ENCODE assay signal across 10 mouse cellular contexts in the genomic region with DNA sequence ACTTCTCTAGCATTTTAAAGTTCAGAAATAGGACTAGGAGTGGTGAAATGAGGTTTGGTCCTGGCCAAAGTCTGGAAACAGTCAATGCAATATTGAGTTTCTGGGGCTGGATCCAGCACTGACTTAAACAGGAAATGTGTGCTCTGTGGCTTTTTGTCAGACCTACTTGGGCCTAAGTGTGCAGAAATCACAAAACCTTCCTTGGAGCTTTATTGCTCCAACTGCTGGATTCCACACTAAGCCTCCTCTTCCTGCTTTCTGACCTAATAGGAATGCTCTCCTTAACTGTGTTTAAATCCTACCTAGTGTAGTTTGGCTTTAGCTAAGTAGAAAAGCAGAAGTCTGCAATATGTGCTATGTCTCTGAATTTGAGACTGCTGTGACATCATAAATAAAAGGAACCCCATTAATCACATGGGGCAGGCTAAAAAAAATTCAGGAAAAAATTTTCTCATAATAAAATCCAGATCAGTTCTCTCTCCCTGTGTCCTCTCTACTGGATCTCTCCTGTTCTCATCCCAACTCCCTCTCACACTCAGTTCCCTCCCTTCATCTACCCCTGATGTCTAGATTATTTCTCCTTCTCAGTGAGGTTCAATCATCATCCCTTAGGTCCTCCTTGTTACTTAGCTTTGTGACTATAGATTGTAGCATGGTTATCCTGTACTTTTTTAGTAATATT.
DNase-seq lines count a peak whose midpoint lies in the region; ATAC-seq and TF ChIP-seq lines count a peak whose summit lies in the region.
"Had no signal": no experiment of that assay in that cellular context is flagged by ENCODE, and none has a peak within 500 bp of the region (broad histone marks: within the 10 kb centered on the region; RNA-seq: fewer than 3 reads in every experiment).

No protein-coding gene starts in this region.

- peak in 1 of 2 experiments; percentile 33 for DNase-seq in heart, adult 2 months
- DNase-seq in adipocyte (ENCODE audit: low spot score) = peak; percentile 84
- DNase-seq in heart, adult 9 months (ENCODE audit: low spot score in 2 of 2) = peak; percentile 37 to 50
- DNase-seq in cerebellum, adult 2 months = no peak
- DNase-seq in thymus, adult 18-20 months = no peak

- intact Hi-C loops in heart, adult 2 months (cut with DNase I) = no loop called here

- H3K27ac ChIP-seq in heart, adult 2 months = peak overlapping the region; percentile 2; the same call in 1 of the 2 replicates
- H3K27ac ChIP-seq in heart, embryonic 11.5 days (ENCODE audit: low read depth, low read length) = no peak overlapping the region
- H3K27ac ChIP-seq in limb, embryonic 13.5 days = peak overlapping the region; percentile 78
- no peak overlapping the region for H3K27ac ChIP-seq in cerebellum, adult 2 months (ENCODE audit: insufficient read depth, low read length)
- H3K27ac ChIP-seq: hindbrain, postnatal 0 days had no signal

- no peaks in the 10 kb centered on the region for H3K27me3 ChIP-seq in heart, adult 2 months (ENCODE audit: control insufficient read depth, insufficient read depth, low read length)
- H3K27me3 ChIP-seq in heart, embryonic 11.5 days (ENCODE audit: control insufficient read depth, insufficient read depth, low read length) = no peaks in the 10 kb centered on the region
- H3K27me3 ChIP-seq in limb, embryonic 13.5 days = no peaks in the 10 kb centered on the region
- H3K27me3 ChIP-seq in cerebellum, adult 2 months (ENCODE audit: control insufficient read depth, insufficient read depth, low read length) = no peaks in the 10 kb centered on the region

- H3K4me1 ChIP-seq in heart, adult 2 months (ENCODE audit: control insufficient read depth, insufficient read depth, low read length) = no peaks in the 10 kb centered on the region
- H3K4me1 ChIP-seq in heart, embryonic 11.5 days (ENCODE audit: control insufficient read depth, insufficient read depth, low read length) = no peaks in the 10 kb centered on the region
- no peaks in the 10 kb centered on the region for H3K4me1 ChIP-seq in limb, embryonic 13.5 days
- no peaks in the 10 kb centered on the region for H3K4me1 ChIP-seq in cerebellum, adult 2 months (ENCODE audit: control insufficient read depth, insufficient read depth, low read length)

- no peak for ATAC-seq in heart, embryonic 11.5 days (replicated peaks; ENCODE audit: insufficient number of reproducible peaks, low FRiP score, low TSS enrichment)
- ATAC-seq in limb, embryonic 13.5 days (ENCODE audit: low FRiP score, low read depth) = peak; percentile 98
- ATAC-seq in megakaryocyte progenitor cell, adult 5-6 weeks (replicated peaks; ENCODE audit: poor library complexity) = no peak
- ATAC-seq: CD4-positive, CD25-positive, alpha-beta regulatory T cell, adult 4 months; hindbrain, postnatal 0 days had no signal

- H3K79me2 ChIP-seq in heart, adult 2 months (replicated peaks; ENCODE audit: control insufficient read depth, insufficient read depth, low read length) = no peaks in the 10 kb centered on the region

- no peak for TF ChIP-seq POLR2A in heart, adult 2 months (IDR thresholded peaks at IDR 0.05; ENCODE audit: insufficient read depth, low read depth, low read length)
- TF ChIP-seq POLR2A in cerebellum, adult 2 months (IDR thresholded peaks at IDR 0.05; ENCODE audit: borderline replicate concordance, insufficient read depth, low read length) = no peak

- no peak for TF ChIP-seq EP300 in heart, adult 2 months (IDR thresholded peaks at IDR 0.05; ENCODE audit: insufficient read depth, low read depth, low read length)

- no peaks in the 10 kb centered on the region for H3K9me3 ChIP-seq in heart, embryonic 11.5 days (replicated peaks; ENCODE audit: control insufficient read depth, low read length)
- H3K9me3 ChIP-seq in limb, embryonic 13.5 days = no peaks in the 10 kb centered on the region

- TF ChIP-seq CTCF in heart, adult 2 months (IDR thresholded peaks at IDR 0.05) = no peak
- TF ChIP-seq CTCF in cerebellum, adult 2 months (IDR thresholded peaks at IDR 0.05; ENCODE audit: borderline replicate concordance, insufficient read depth, low read depth, low read length) = no peak

- H3K4me3 ChIP-seq in heart, adult 2 months = no peak overlapping the region
- no peak overlapping the region for H3K4me3 ChIP-seq in heart, embryonic 11.5 days (ENCODE audit: low read depth, low read length)
- H3K4me3 ChIP-seq in limb, embryonic 13.5 days = no peak overlapping the region
- no peak overlapping the region for H3K4me3 ChIP-seq in cerebellum, adult 2 months (replicated peaks; ENCODE audit: insufficient read depth, low read depth, low read length)

- no peak overlapping the region for H3K4me2 ChIP-seq in heart, embryonic 11.5 days
- H3K4me2 ChIP-seq in limb, embryonic 13.5 days (replicated peaks) = no peak overlapping the region

- peaks cover 1% of the 10 kb centered on the region; the same call in 1 of the 2 replicates for H3K36me3 ChIP-seq in heart, adult 2 months (ENCODE audit: control insufficient read depth, insufficient read depth, low read length)
- no peaks in the 10 kb centered on the region for H3K36me3 ChIP-seq in heart, embryonic 11.5 days (ENCODE audit: control insufficient read depth, insufficient read depth, low read length)
- no peaks in the 10 kb centered on the region for H3K36me3 ChIP-seq in limb, embryonic 13.5 days

- no peak overlapping the region for H3K9ac ChIP-seq in heart, adult 2 months (ENCODE audit: low read depth, low read length)
- no peak overlapping the region for H3K9ac ChIP-seq in heart, embryonic 11.5 days (ENCODE audit: low read depth, low read length)
- H3K9ac ChIP-seq in limb, embryonic 13.5 days = no peak overlapping the region

Comparison
In these comparisons a context has a peak if more than half of its experiments do, and no peak if none do; other contexts are left out.
1. H3K27ac ChIP-seq: peak in heart, adult 2 months (single experiment) and limb, embryonic 13.5 days (single experiment); none in heart, embryonic 11.5 days (single experiment) and cerebellum, adult 2 months (single experiment).
2. DNase-seq: peak in adipocyte (single experiment) and heart, adult 9 months (2 of 2); none in cerebellum, adult 2 months (0 of 2) and thymus, adult 18-20 months (0 of 2).